Comparison of ENCODE assay signal across 7 mouse cellular contexts in the genomic region with DNA sequence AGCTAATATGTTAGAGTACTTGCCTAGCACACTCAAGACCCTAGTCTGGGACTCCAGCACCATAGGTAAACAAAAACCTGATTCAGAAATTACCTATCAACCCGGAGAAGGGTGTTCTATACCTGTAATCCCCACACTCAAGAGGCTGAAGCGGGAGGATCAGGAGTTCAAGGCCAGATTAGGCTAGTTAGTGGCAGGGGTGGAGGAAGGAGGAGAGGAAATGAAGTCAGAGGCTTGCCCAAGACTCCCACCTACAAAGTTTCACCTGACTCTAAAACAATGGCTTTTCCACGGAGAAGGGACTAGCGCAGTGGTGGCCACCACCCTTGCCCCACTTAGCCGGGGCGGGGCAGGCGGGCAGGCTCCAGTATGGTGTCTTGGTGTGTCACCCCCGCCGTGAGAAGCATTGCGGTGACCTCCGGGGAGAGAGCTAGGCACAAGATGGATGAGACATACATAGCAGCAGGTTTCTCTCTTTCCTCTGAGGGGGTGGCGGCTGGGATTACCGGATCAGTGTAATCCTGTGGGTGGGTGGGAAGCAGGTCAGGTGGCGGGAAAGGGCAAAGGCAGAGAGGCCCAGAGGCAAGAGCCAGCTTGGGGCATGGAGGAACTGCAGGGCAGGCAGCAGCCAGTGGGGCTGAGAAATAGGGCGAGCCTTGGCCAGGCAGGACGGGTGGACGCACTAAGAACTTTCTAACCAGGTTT. TPM values are rescaled to one million over a fixed set of nuclear protein-coding genes. Genes with fewer than 3 reads are reported as not detected.
DNase-seq lines count a peak whose midpoint lies in the region; ATAC-seq and TF ChIP-seq lines count a peak whose summit lies in the region.

No protein-coding gene starts in this region.

- H3K27me3 ChIP-seq in lung, embryonic 15.5 days: peaks cover 7% of the 10 kb centered on the region; the same call in 1 of the 2 replicates
- H3K27me3 ChIP-seq in forebrain, embryonic 12.5 days: no peaks in the 10 kb centered on the region
- peaks cover 68% of the 10 kb centered on the region for H3K27me3 ChIP-seq in liver, embryonic 13.5 days
- no peaks in the 10 kb centered on the region for H3K27me3 ChIP-seq in stomach, postnatal 0 days (ENCODE audit: control insufficient read depth, insufficient read depth, low read length)

- no peaks in the 10 kb centered on the region for H3K9me3 ChIP-seq in lung, embryonic 15.5 days
- H3K9me3 ChIP-seq in forebrain, embryonic 12.5 days: no peaks in the 10 kb centered on the region
- no peaks in the 10 kb centered on the region for H3K9me3 ChIP-seq in liver, embryonic 13.5 days (replicated peaks)
- no peaks in the 10 kb centered on the region for H3K9me3 ChIP-seq in stomach, postnatal 0 days (ENCODE audit: control insufficient read depth, low read length)

- 20% methylated on average over 15 of the region's 17 CpGs for WGBS in lung, embryonic 15.5 days
- WGBS in forebrain, embryonic 12.5 days: 5% methylated on average over 17 of the region's 17 CpGs
- 30% methylated on average over 17 of the region's 17 CpGs for WGBS in liver, embryonic 13.5 days (ENCODE audit: insufficient replicate concordance)
- WGBS in stomach, postnatal 0 days: 29% methylated on average over 12 of the region's 17 CpGs

- H3K4me3 ChIP-seq in lung, embryonic 15.5 days: 0 out of 2 replicates have a peak overlapping the region, but pooled peaks have one; percentile 10
- peak overlapping the region; percentile 2; the same call in 1 of the 2 replicates for H3K4me3 ChIP-seq in forebrain, embryonic 12.5 days (replicated peaks)
- no peak overlapping the region for H3K4me3 ChIP-seq in liver, embryonic 13.5 days (replicated peaks)
- H3K4me3 ChIP-seq in stomach, postnatal 0 days (ENCODE audit: low read depth, low read length): peak overlapping the region; percentile 17; the same call in 1 of the 2 replicates

- no peak overlapping the region for H3K9ac ChIP-seq in lung, embryonic 15.5 days
- peak overlapping the region; percentile 54 for H3K9ac ChIP-seq in forebrain, embryonic 12.5 days
- H3K9ac ChIP-seq in liver, embryonic 13.5 days: no peak overlapping the region
- H3K9ac ChIP-seq in stomach, postnatal 0 days (ENCODE audit: low read length): 0 out of 2 replicates have a peak overlapping the region, but pooled peaks have one; percentile 1

- peak overlapping the region; percentile 49 for H3K4me2 ChIP-seq in lung, embryonic 15.5 days
- H3K4me2 ChIP-seq in forebrain, embryonic 12.5 days: peak overlapping the region; percentile 47
- H3K4me2 ChIP-seq in liver, embryonic 13.5 days: peak overlapping the region; percentile 23; the same call in 1 of the 2 replicates
- peak overlapping the region; percentile 41 for H3K4me2 ChIP-seq in stomach, postnatal 0 days (replicated peaks; ENCODE audit: low read depth)

- peaks cover 8% of the 10 kb centered on the region for H3K4me1 ChIP-seq in lung, embryonic 15.5 days
- H3K4me1 ChIP-seq in forebrain, embryonic 12.5 days: peaks cover 69% of the 10 kb centered on the region
- H3K4me1 ChIP-seq in liver, embryonic 13.5 days (replicated peaks): no peaks in the 10 kb centered on the region
- peaks cover 2% of the 10 kb centered on the region; the same call in 1 of the 2 replicates for H3K4me1 ChIP-seq in stomach, postnatal 0 days (replicated peaks; ENCODE audit: control insufficient read depth, insufficient read depth)

- no peak for TF ChIP-seq EP300 in stomach, postnatal 0 days (optimal IDR thresholded peaks at IDR 0.05)

- ATAC-seq in lung, embryonic 15.5 days (ENCODE audit: borderline replicate concordance, extremely low read depth, low FRiP score, low TSS enrichment): no peak
- peak; percentile 54 for ATAC-seq in forebrain, embryonic 12.5 days (ENCODE audit: low FRiP score)
- no peak for ATAC-seq in liver, embryonic 13.5 days (ENCODE audit: low read depth)
- peak; percentile 63 for ATAC-seq in stomach, postnatal 0 days (ENCODE audit: low FRiP score, low TSS enrichment)

- H3K36me3 ChIP-seq in lung, embryonic 15.5 days: no peaks in the 10 kb centered on the region
- no peaks in the 10 kb centered on the region for H3K36me3 ChIP-seq in forebrain, embryonic 12.5 days (replicated peaks)
- no peaks in the 10 kb centered on the region for H3K36me3 ChIP-seq in liver, embryonic 13.5 days
- no peaks in the 10 kb centered on the region for H3K36me3 ChIP-seq in stomach, postnatal 0 days (ENCODE audit: control insufficient read depth, insufficient read depth, low read length)

- TF ChIP-seq CTCF in stomach, postnatal 0 days (IDR thresholded peaks at IDR 0.05; ENCODE audit: low read depth): no peak

- no peak overlapping the region for H3K27ac ChIP-seq in lung, embryonic 15.5 days
- peak overlapping the region; percentile 98 for H3K27ac ChIP-seq in forebrain, embryonic 12.5 days
- no peak overlapping the region for H3K27ac ChIP-seq in liver, embryonic 13.5 days
- no peak overlapping the region for H3K27ac ChIP-seq in stomach, postnatal 0 days (replicated peaks)

- no peak for DNase-seq in lung, postnatal 4 days
- no peak for DNase-seq in liver, embryonic 13.5 days
- peak; percentile 55 for DNase-seq in stomach, postnatal 0 days (ENCODE audit: low spot score)
- DNase-seq in cerebellum, adult 9-11 months: no peak
- no peak for DNase-seq in cerebellum, adult 9-10 months

RNA-seq across cellular contexts. Expression of a gene that starts 25.8 kb away (rescaled TPM):
- 9.4 and 9.7 TPM in 2 replicates for polyA plus RNA-seq in lung, embryonic 15.5 days (2015; fragmentation: Nextera tagmentation; extraction: Ambion mirVana)
- 161 and 182 TPM in 2 replicates for polyA plus RNA-seq in forebrain, embryonic 12.5 days (2016; fragmentation: Nextera tagmentation; extraction: Ambion mirVana)
- 0.83 and 1.4 TPM in 2 replicates for polyA plus RNA-seq in liver, embryonic 13.5 days (2015; fragmentation: Nextera tagmentation; extraction: Ambion mirVana)
- polyA plus RNA-seq in stomach, postnatal 0 days (2015; fragmentation: Nextera tagmentation; extraction: Ambion mirVana): 3.2 and 3.6 TPM in 2 replicates

RNA-seq across cellular contexts. Expression of a gene that starts 54.8 kb away (rescaled TPM):
- 891 and 915 TPM in 2 replicates for polyA plus RNA-seq in lung, embryonic 15.5 days (2015; fragmentation: Nextera tagmentation; extraction: Ambion mirVana)
- 728 and 759 TPM in 2 replicates for polyA plus RNA-seq in forebrain, embryonic 12.5 days (2016; fragmentation: Nextera tagmentation; extraction: Ambion mirVana)
- polyA plus RNA-seq in liver, embryonic 13.5 days (2015; fragmentation: Nextera tagmentation; extraction: Ambion mirVana): 735 and 795 TPM in 2 replicates
- polyA plus RNA-seq in stomach, postnatal 0 days (2015; fragmentation: Nextera tagmentation; extraction: Ambion mirVana): 1,431 and 1,574 TPM in 2 replicates

Comparison
In these comparisons a context has a peak if more than half of its experiments do, and no peak if none do; other contexts are left out.
1. ATAC-seq: peak in forebrain, embryonic 12.5 days (single experiment) and stomach, postnatal 0 days (single experiment); none in lung, embryonic 15.5 days (single experiment) and liver, embryonic 13.5 days (single experiment).
2. H3K9ac ChIP-seq: peak in forebrain, embryonic 12.5 days (single experiment) and stomach, postnatal 0 days (single experiment); none in lung, embryonic 15.5 days (single experiment) and liver, embryonic 13.5 days (single experiment).
3. RNA of a gene that starts 25.8 kb away (polyA plus RNA-seq): 161 to 182 TPM in forebrain, embryonic 12.5 days; 9.4 to 9.7 TPM in lung, embryonic 15.5 days, 3.2 to 3.6 TPM in stomach, postnatal 0 days and 0.83 to 1.4 TPM in liver, embryonic 13.5 days; every median in the first group is over 10 times any median in the second.
4. Peak in every context shown above with its lines, with median percentiles within 50 percentile points of each other: H3K4me2 ChIP-seq.